Mouse (Mus musculus) gonadal fat pad, adult 2 months (tissue): ENCODE data around the gene Alk. TPM values are rescaled to one million over a fixed set of nuclear protein-coding genes. Genes with fewer than 3 reads are reported as not detected.
A peak's percentile ranks its signal among the peaks of the same experiment; 100 is the strongest.

ENCODE experiments used
- DNase-seq: peaks from one replicate; pipeline ENCODE4 v3.0.0-alpha.2; 2012; ENCODE audit warnings: low read depth
- polyA plus RNA-seq: library from polyadenylated mRNA; depleted of rRNA; stranded (reverse); fragments of >200 nt; gene quantifications from 2 replicates; pipeline ENCODE4 v1.2.3, GENCODE M21; 2012

Gene Alk
- polyA plus RNA-seq, 1 experiment: 0.04 TPM

DNA sequence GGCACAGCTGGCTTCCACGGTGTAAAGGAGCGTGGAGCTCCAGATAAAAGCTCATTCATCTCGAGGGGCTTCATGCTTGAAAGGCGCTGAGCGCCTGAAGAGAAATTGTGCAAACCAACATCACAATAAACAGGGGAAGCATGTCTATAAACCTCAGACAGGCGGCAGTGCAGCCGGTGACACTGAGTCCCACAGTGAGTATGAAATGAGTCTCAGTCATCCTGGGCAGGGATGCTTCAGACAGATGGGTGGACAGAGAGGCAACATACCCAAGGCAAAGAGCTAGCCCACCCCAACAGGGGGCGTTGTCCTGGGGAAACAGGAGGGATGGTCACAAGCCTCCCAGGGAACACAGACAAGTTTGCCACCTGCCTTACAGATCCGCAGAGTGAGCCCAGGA is 460.0 kb downstream of the Alk start:
- DNase-seq: no peak

DNA sequence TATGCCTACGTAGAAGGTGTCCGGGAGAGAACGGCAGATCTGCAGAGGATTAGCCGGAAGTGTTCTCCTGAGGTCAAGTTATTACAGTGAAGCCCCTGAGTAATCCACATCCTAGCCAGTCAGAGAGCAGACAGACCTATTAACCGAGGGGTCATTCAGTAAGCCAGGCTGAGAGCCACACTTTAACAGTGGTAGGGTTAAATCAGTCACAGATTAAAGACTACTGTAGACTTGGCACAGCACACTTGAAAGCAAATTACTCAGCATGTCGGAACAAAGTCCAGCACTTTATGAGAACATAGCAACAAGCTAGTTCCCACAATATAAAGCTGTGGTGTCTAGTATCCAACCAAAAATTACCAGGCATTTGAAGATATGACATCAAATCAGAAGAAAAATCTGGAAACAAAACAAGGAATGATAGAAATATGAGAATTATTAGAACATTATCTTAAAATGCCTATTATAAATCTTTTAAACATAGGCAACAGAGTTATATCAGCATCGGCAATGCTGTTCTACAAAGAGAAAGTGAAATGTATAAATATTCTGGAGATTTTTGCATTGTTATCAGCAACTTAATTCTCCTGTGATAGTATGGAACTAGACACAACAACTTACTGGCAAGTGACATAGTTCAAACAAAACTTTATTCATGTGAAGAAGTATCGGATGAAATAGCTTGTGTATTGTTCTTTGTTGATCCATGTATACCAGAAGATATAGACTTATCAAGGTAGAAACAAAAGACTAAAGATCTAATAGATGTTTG is 472.1 kb downstream of the Alk start:
- no peak for DNase-seq

DNA sequence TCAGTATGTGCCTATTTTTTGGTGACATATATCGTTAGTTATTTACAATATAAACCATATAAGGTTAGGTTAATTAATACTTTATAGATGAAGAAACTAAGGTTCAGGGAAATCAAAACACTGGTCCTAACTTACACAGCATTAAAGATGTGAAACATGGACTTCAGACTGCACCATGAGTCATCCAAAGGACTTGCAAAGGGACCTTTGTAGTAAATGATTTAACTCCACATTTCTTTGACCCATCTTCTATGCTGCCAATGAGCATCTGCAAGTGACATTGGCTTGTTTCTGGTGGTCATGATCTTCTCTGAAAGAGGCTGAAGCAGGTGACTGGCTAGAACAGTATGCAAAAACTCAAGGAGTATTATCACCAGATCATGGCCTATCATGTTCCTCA is 482.8 kb downstream of the Alk start:
- no peak for DNase-seq

DNA sequence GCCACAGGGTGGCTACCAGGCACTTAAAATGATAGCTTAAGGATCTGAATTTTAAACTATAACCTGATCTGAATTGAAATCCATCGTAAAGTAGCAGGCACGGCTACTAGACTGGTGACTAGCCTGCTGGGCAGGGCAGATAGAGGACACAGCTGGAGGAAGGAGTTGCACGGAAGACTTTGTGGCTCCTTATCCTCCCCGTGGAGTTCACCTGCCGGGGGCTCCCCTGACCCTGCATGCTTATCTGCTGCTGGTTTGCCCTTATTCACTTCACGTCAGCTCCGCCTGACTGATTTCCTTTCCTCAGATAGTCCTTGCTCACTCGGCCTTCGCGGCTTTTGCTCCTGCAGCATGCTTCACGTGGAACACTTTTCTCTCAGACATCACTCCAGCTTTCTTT is 484.1 kb downstream of the Alk start:
- no peak for DNase-seq

DNA sequence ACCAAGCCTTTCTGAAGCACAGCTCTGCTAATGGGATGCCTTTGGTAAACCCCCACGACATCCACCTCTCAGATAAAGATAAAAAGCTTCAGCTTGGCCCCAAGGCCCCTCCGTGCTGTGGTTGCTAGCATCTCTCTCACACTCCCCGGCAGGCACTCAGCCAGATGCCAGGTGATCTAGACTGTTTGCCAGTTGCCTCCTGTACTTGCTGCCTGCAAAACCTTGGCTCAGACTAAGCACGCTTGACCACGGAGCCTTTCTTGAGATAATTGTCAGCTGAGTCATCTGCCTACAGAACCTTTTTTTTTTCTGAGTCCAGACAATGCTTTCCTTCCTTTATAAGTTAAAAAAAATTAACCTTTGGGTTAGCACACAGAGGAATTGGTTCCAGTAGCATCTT is 486.1 kb downstream of the Alk start:
- DNase-seq: no peak

DNA sequence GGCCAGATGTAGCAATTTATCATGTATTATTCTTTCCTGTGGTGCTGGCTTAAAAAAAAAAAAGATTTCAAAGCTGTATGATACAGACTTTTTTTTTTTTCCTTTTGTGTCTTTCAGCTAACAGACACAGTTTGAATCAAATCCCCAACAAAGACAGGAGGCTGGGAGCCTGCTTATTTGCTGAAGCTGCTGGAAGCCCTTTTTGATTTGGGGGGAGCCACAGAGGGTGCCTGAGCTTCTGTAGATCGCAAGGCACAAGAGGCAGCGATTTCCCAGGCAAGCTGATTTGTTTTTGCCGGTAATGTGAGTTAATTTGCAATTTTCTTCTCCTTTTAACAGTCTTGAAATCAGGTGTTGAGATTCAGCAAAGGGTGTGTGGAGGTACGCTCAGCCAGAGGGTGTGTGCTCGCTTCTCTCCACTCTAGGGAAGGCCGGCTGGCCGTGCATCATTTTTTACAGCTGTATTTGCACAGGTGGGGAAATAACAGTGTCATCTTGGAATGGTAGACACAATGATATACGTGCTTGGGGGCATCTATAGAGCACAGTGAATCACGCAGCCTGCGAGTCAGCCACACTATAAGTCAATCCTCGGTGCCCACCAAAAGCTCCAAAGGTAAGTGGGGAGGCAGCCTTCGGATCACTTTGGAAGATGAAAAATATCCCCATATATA is 489.0 kb downstream of the Alk start:
- no peak for DNase-seq

DNA sequence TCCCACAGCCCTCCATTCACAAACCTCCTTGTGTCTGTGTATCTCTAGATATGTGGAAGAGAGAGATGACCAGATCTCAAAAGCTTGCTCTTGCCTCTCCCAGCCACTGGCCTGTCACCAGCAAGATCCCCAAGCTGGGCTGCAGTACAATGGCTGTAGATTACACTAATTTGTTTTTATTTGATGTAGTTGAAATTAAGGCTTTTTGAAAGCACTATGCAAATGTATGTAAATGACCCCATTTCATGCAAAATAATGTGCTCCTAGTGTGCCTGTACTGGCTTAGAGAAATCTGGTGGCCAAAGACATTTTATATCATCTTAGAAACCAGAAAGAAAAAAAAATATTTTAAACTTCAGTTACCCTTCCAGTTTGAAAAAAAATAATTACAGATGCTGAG is 492.4 kb downstream of the Alk start:
- no peak for DNase-seq

DNA sequence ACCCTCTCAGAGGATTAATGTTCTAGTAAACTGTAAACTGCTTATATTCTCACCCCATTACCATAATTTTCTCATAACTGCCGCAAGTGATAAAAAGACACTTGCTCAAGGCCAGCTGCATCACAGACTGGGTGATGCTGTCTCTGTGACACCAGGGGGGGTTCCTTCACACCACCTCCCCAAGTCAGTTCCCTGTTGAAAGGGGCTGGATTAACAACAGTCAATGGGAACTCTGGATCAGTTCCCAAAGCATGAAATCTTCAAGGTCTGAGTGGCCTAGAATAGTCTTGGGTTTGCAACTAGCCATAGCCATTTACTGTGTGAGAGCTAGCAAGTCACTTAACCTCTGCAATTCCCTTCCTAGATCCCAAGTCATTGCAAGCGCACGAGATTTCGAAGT is 492.9 kb downstream of the Alk start:
- no peak for DNase-seq

DNA sequence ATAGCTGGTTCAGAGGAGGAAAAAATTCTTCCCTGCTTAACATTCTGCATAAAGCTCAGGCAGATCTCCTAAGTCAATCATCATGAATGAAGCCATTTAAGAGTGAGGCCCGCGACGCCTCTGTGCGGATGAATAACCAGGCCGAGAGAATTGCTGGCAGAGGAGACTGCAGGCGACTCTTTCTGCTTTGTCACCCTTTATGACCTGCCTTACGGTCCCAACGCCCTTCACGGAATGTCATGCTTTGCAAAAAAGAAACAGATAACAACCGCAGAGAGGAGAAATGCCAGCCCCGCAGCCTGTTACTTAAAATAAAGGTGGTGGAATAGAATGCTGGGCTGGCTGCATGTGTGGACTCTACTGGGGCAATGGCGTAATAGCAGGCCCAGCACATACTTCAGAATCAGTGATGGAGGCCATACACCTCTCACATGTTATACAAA is 517.1 kb downstream of the Alk start:
- no peak for DNase-seq

DNA sequence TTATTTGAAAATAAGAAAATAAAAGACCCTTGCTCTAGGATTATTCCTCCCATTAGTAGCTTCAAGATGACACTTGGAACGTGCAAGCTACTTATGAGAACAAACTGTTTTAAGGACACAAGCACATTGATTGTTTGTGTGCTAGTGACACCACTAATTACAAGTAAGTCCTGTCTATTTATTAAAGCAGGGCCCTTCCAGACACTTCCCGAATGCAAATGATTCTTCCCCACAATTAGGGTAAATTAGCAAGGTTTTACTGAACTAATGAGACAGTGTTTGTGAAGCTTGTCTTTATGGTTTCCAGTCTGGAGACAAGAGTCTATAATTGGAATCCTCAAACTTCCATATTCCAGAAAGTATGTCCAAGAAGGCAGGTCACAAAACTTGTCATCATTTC is 523.0 kb downstream of the Alk start:
- no peak for DNase-seq

DNA sequence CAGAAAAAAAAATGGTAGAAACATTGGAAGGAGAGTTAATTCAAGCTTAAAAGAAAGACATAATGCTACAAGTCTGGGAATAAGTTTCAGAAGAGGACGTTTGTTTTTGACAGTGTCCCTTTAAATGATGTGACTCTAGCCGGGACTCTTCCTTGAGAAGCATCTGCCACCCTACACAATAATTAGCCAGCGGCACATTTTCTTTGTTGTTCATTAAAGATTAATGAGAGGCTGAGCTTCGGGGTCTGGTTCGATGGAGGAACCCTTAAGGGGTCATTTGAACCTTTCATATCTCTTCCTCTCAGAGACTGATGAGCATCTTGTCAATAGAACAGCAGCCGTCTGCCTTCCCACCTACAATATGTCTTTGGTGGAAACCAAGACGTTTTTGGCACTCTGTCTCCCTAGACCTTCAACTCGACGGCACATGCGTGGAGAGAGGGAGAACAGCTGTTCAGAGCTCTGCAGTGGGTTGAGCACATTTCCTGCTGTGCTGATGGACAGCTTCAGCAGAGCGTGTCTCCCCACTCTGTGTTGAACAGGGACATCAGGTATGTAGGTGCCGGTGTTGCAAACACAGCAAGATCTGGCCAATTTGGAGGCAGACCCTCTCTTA is 528.0 kb downstream of the Alk start:
- no peak for DNase-seq

DNA sequence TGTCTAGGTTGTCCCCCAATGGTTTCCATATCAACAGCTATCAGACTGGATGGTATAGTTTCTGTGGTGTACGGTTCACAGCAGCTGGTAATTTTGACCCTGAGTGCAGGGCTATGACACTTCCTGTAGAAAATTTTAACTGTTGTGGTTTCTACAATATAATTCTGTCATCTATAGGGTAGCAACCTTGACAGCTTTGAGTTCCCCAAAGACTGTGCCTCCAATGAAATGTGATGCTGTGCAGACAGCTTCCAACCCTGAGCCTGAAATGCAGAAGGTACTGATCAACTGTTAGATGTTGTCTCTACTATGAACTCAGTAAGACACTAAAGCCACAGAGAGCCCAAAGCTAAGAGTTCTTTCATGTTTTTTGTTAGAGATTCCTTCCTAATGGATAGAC is 532.6 kb downstream of the Alk start:
- no peak for DNase-seq

DNA sequence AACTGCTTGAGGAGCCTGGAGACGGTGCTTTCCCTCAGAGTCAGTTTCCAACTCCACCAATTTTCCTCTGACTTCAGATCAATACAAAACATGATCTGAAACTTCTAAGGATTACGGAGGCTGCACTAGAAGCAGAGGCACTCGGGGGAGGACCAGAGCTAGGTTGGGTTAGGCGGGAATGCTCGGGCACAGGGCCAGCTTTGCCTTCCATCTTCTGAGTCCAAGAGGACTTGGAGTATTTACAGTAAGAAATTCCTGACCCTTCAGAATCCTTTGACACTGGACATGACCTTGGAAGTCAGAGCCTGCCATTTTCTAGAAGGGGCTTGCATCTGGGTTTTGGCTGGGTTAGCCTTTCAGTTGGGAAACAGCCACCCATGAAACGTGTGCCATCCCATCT is 536.3 kb downstream of the Alk start:
- DNase-seq: no peak

DNA sequence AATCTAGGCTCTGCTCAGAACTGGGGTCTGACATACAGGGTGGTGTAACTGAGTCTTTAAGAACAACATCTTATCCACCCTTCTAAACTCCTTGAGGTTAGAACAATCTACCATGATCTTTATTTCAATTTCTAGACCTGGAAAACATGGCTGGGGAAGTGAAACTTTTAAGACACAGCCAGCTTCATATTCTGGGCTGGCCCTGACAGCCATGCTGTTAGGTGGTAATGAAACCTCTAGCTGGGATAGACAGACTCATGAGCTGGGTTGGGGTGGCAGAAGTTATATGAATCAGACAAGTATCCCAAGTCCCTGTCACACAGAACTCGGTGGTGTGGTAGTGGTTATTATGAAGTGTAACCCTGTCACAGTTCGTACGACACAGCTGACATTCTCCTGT is 541.4 kb downstream of the Alk start:
- DNase-seq: no peak

DNA sequence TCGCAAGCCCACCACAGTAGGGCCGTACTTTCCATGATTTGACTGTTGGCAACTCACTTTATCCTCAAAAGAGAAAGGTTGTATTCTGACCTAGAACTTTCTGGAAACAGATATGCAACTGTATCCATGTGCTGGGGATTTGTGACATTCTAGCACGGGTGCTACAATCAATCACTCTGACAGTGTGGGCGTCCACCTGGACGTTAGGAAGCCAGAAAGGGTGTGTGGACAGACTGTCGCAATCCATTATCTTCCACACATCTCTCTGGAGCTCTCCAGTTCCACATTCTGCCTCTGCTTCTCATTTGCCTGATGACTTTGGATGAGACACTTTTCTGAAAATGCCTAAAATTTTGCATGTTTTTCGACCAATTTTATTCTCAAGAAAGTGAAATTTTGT is 545.1 kb downstream of the Alk start:
- peak; percentile 38 for DNase-seq

DNA sequence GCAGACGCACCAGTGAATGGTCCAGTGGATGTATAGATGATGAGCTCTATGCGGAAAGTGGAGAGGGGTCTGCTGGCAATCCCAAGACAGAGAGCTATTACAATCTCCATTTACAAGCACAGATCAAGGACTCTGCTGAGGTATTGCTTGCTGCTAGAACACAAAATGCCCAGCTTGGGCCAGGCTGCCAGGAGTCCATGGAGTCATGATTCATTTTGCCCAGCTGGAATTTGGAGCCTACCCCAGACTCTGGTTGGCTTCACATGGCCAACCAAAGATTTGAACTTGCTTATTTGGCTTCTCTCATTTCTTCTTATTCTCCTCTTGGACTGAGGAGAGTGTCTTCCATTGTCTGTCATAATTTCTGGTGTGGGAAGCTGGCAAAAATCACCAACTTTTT is 558.8 kb downstream of the Alk start:
- no peak for DNase-seq

DNA sequence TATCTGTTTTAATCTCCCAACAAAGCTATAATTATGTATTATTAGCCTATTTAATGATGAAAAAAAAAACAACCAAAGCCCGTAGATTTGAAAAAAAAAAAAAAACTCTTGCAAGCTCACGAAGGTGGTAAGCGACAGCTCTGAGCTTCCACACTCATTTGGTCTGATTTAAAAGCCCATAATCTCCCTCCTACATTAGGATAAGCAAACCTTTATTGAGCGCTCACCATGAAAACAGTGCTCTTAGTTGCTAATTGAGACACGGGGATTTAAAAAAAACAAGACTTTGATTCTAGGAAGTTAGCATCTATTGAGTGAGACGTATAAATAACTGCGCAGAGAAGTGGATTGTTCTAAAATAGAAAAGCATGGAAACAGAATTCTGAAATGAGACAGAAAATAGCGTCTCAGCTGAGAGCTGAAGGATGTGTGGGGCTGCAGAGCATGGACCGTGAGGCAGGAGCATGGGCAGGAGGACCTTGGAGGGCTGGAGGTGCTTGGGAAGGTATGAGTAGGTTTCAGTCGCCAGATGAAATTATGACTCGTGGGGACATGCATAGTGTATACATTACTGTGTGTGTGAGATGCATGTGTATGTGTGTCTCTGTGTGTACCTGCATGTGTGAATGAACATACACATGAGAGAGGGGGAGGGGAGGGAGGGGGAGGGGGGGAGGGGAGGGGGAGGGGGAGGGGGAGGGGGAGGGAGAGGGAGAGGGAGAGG is 560.6 kb downstream of the Alk start:
- no peak for DNase-seq

DNA sequence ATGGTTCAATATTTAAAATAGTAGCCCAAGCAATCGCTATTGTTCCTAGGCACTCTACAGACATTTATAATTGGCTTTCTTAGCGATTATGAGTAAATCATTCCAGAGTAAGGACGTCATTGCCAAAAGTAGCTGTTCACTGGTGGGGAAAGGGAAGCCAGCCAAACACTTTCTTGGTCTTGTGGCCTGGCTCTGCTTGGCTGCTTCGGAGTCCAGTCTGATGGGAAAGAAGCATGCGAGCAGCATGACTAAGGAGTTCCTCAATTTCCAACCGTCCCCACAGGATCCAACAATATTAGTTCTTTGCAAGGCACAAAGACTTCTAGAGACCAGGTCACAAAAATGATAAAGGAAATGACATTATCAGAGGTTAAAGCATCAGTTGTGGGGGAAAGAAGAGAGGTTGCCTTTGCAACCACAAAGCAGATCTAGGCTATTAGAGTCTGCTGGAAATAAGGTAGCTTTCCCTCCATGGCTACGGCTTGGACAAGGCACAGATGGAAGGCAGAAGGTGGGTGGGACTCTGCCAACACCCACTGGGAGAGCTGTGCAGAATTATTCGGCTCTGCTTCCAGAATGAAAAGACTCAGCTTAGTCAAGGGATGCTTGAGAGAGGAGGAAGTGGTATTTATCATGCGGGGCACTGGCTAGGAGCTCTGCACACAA is 561.3 kb downstream of the Alk start:
- DNase-seq: no peak

DNA sequence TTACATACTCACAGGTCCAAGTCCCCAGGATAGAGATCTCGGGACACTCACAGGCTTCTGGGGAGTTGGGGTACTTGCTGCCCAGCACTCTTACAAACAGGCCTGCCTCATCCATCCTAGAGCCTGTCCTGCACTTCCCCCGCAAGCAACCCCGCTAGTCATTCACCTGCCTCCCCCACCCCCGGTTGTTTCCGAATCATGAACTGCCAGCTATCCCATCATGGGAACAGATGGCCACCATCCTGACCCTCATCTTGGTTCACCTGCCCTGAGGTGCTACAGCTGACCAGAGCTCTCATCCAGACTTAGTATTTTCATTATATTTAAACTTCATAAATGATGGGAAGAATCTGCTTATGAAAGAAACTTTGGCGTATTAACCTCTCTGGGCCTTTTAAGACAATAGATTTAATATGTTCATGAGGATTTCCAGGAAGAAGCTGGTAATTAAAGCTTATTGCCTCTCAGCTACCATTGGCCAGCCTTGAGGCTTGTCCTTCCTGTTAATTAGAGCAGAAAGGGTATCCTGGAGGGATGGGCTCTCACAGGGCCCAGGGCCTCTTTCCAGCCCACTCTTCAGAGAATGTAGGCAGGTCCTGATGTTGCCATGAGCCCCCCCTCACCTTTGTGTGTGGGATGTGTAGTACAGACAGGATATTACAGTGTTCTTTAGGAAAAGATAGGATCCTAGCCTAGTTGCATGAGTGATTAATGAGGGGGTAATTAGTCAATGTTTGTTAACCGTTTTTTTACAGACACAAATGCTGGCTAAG is 565.1 kb downstream of the Alk start:
- no peak for DNase-seq

DNA sequence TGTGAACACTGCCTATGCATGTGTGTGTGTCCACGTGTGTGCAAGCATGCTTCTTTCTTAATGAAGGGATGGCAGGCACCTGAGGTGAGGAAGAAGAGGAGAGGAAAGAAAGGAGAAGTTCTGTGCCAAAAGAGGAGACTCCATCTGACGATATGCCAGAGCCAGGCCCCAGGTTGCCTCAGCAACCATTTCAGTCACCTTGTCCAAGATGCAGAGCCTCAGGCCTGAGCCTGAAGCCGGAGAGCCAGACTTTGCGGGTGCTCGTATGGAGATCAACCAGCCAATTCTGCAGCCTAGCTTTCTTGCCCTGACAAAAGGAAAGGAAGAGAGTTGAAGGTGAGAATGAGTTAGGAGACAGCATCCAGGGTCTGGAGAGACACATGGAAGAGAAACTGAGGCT is 566.1 kb downstream of the Alk start:
- DNase-seq: no peak

DNA sequence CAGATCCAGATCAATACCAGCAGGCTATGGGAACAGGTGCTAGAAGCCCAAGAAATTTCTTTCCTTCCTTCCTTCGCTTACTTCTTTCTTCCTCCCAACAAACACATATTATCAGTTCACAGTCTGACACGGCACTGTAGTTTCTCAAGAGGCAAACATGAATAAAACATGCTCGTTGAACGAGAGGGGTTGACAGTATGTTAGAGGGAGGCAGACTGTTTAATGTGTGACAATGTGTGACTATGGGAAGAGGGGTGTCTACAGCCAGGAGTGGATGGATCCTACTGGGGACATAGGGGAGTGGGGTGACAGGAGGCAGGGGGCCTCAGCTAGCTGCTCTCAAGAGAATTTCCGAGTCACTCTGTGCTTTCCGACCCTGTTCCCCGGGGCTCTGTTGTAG is 573.8 kb downstream of the Alk start:
- DNase-seq: no peak
